Mouse (Mus musculus): Measurements from ENCODE around the gene Bmp10.

Bmp10 gene

GRCm38 (mm10) chr6:87428487-87429044, at the start of gene Bmp10:
Bmp10 (plus strand) TSS chr6:87428994.
- DNase-seq (ENCODE audit: extremely low spot score), result no peak

- peak; percentile 34 for DNase-seq (ENCODE audit: extremely low spot score)
Measured at GRCm38 (mm10) chr6:87383926-87384691, 44.7 kb upstream of the Bmp10 start.

- DNase-seq (ENCODE audit: extremely low spot score), result no peak
Measured at GRCm38 (mm10) chr6:87384761-87385160, 44.0 kb upstream of the Bmp10 start.

- DNase-seq (ENCODE audit: extremely low spot score), result peak; percentile 76
Measured at GRCm38 (mm10) chr6:87386203-87386602, 42.6 kb upstream of the Bmp10 start.

- DNase-seq (ENCODE audit: extremely low spot score), result no peak
Measured at GRCm38 (mm10) chr6:87386681-87387080, 42.1 kb upstream of the Bmp10 start.

GRCm38 (mm10) chr6:87388877-87389276, 39.9 kb upstream of the Bmp10 start, which contains the start of gene Gkn3:
Gkn3 (minus strand) TSS chr6:87388935.
- DNase-seq (ENCODE audit: extremely low spot score), result no peak

GRCm38 (mm10) chr6:87389455-87389989, 39.3 kb upstream of the Bmp10 start:
- no peak for DNase-seq (ENCODE audit: extremely low spot score)

GRCm38 (mm10) chr6:87393466-87394205, 35.2 kb upstream of the Bmp10 start:
- DNase-seq (ENCODE audit: extremely low spot score), result no peak

- DNase-seq (ENCODE audit: extremely low spot score), result no peak
Measured at GRCm38 (mm10) chr6:87394783-87395182, 34.0 kb upstream of the Bmp10 start.

GRCm38 (mm10) chr6:87399137-87399536, 29.7 kb upstream of the Bmp10 start:
- DNase-seq (ENCODE audit: extremely low spot score), result peak; percentile 60

GRCm38 (mm10) chr6:87399886-87400566, 28.8 kb upstream of the Bmp10 start:
- DNase-seq (ENCODE audit: extremely low spot score), result no peak

GRCm38 (mm10) chr6:87401456-87401855, 27.3 kb upstream of the Bmp10 start:
- DNase-seq (ENCODE audit: extremely low spot score), result no peak

GRCm38 (mm10) chr6:87412011-87412410, 16.8 kb upstream of the Bmp10 start:
- no peak for DNase-seq (ENCODE audit: extremely low spot score)

GRCm38 (mm10) chr6:87422304-87422703, 6.5 kb upstream of the Bmp10 start:
- no peak for DNase-seq (ENCODE audit: extremely low spot score)

GRCm38 (mm10) chr6:87424037-87424816, 4.6 kb upstream of the Bmp10 start:
- DNase-seq (ENCODE audit: extremely low spot score), result no peak

GRCm38 (mm10) chr6:87426954-87427353, 1.8 kb upstream of the Bmp10 start:
- DNase-seq (ENCODE audit: extremely low spot score), result no peak

GRCm38 (mm10) chr6:87427616-87428015, 1.2 kb upstream of the Bmp10 start:
- no peak for DNase-seq (ENCODE audit: extremely low spot score)

- DNase-seq (ENCODE audit: extremely low spot score), result no peak
Measured at GRCm38 (mm10) chr6:87435791-87436190, 7.0 kb downstream of the Bmp10 start.

GRCm38 (mm10) chr6:87436745-87437144, 8.0 kb downstream of the Bmp10 start:
- DNase-seq (ENCODE audit: extremely low spot score), result no peak

GRCm38 (mm10) chr6:87443253-87443652, 14.5 kb downstream of the Bmp10 start:
- DNase-seq (ENCODE audit: extremely low spot score), result no peak

GRCm38 (mm10) chr6:87445222-87445621, 16.4 kb downstream of the Bmp10 start:
- no peak for DNase-seq (ENCODE audit: extremely low spot score)

Measured in embryo, embryonic 9.5 days (tissue).